Mouse (Mus musculus) ES-Bruce4 (cell line): ENCODE data around the gene Dlg1. TPM values are rescaled to one million over a fixed set of nuclear protein-coding genes. Genes with fewer than 3 reads are reported as not detected.

ENCODE experiments used
- H3K27ac ChIP-seq: 2 replicates; pipeline ENCODE4 v1.5.1; 2012; ENCODE audit warnings: low read length, inconsistent platforms; ENCODE audit not compliant: insufficient read depth
- H3K27me3 ChIP-seq: 2 replicates; pipeline ENCODE4 v1.6.1; 2012; ENCODE audit warnings: mild to moderate bottlenecking, low read length, inconsistent platforms; ENCODE audit not compliant: control insufficient read depth, poor library complexity, insufficient read depth, severe bottlenecking
- H3K36me3 ChIP-seq: 2 replicates; pipeline ENCODE4 v1.6.1; 2012; ENCODE audit warnings: inconsistent platforms, mild to moderate bottlenecking, low read length, moderate library complexity; ENCODE audit not compliant: control insufficient read depth, poor library complexity, insufficient read depth, severe bottlenecking
- H3K4me1 ChIP-seq: one replicate; pipeline ENCODE4 v1.8.1; 2011; ENCODE audit warnings: low read length; ENCODE audit not compliant: control insufficient read depth, insufficient read depth
- H3K4me3 ChIP-seq: 2 replicates; pipeline ENCODE4 v1.5.1; 2011; ENCODE audit warnings: low read depth, mild to moderate bottlenecking, low read length
- H3K9ac ChIP-seq: 2 replicates; pipeline ENCODE4 v1.6.1; 2012; ENCODE audit warnings: low read depth, mild to moderate bottlenecking, inconsistent platforms; ENCODE audit not compliant: poor library complexity, severe bottlenecking
- H3K9me3 ChIP-seq: replicated peaks from 2 replicates; pipeline ENCODE4 v1.6.1; 2012; ENCODE audit warnings: mild to moderate bottlenecking, low read length, inconsistent platforms; ENCODE audit not compliant: control insufficient read depth, poor library complexity, insufficient read depth, severe bottlenecking
- CTCF ChIP-seq: IDR thresholded peaks from one replicate; pipeline ENCODE4 v1.8.1; 2011; ENCODE audit warnings: low read depth, low read length
- EP300 ChIP-seq: IDR thresholded peaks from 2 replicates; pipeline ENCODE4 v1.6.1; 2011; ENCODE audit warnings: low read depth, low read length; ENCODE audit not compliant: insufficient read depth
- POLR2A ChIP-seq: IDR thresholded peaks from one replicate; pipeline ENCODE4 v1.8.1; 2011; ENCODE audit warnings: low read length; ENCODE audit not compliant: insufficient read depth
- polyA plus RNA-seq: library from polyadenylated mRNA; stranded (reverse); fragments of >200 nt; gene quantifications from 2 replicates; pipeline ENCODE4 v1.2.4, GENCODE M21; 2011; ENCODE audit warnings: low read depth; ENCODE audit not compliant: missing spikeins, insufficient read depth, insufficient read length

Gene Dlg1
- polyA plus RNA-seq, 1 experiment = 154 TPM

DNA sequence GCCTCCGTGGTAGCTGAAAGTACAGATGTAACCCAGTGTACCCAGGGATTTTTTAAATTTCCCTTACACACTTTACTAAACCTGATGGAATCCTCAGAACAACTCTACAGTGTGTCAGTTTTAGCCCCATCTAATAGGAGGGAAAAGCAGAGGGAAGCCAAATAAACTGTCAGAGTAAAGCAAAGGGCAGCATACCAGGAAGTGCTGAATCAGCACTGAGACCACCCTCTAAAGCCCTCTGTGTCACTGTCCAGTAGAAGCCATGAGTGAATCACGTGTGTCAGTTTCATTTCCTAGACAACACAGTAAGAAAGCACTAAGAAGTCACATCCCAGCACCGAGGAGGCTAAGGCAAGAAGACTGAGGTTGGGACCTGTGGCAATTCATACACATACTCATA is 174.1 kb downstream of the Dlg1 start:
- no peaks in the 10 kb centered on the region for H3K4me1 ChIP-seq
- H3K9me3 ChIP-seq = no peaks in the 10 kb centered on the region
- H3K27me3 ChIP-seq = no peaks in the 10 kb centered on the region
- no peak overlapping the region for H3K9ac ChIP-seq
- TF ChIP-seq CTCF = no peak
- TF ChIP-seq EP300 = no peak
- TF ChIP-seq POLR2A = no peak
- no peak overlapping the region for H3K4me3 ChIP-seq
- H3K27ac ChIP-seq = no peak overlapping the region
- peaks cover 6% of the 10 kb centered on the region; the same call in 1 of the 2 replicates for H3K36me3 ChIP-seq

GRCm38 (mm10) chr16:31844246-31844645 is 181.0 kb downstream of the Dlg1 start:
- Histone ChIP-seq H3K27me3 (no peaks in the 10 kb centered on the region), H3K9me3 (no peaks in the 10 kb centered on the region), H3K36me3 (peaks cover 3% of the 10 kb centered on the region; the same call in 1 of the 2 replicates)

GRCm38 (mm10) chr16:31846763-31847162 is 183.5 kb downstream of the Dlg1 start:
- no peaks in the 10 kb centered on the region for H3K27me3 ChIP-seq
- H3K9me3 ChIP-seq = no peaks in the 10 kb centered on the region
- H3K9ac ChIP-seq = no peak overlapping the region
- peaks cover 5% of the 10 kb centered on the region; the same call in 1 of the 2 replicates for H3K36me3 ChIP-seq
- H3K4me1 ChIP-seq = no peaks in the 10 kb centered on the region
- H3K4me3 ChIP-seq = no peak overlapping the region
- H3K27ac ChIP-seq = no peak overlapping the region
- TF ChIP-seq CTCF (no peak), EP300 (no peak), POLR2A (no peak)

More at GRCm38 (mm10) chr16:31844246-31844645, 181.0 kb downstream of the Dlg1 start:
- H3K4me3 ChIP-seq = no peak overlapping the region
- H3K4me1 ChIP-seq = no peaks in the 10 kb centered on the region
- no peak overlapping the region for H3K9ac ChIP-seq
- TF ChIP-seq EP300 (no peak), POLR2A (no peak), CTCF (no peak)
- no peak overlapping the region for H3K27ac ChIP-seq

DNA sequence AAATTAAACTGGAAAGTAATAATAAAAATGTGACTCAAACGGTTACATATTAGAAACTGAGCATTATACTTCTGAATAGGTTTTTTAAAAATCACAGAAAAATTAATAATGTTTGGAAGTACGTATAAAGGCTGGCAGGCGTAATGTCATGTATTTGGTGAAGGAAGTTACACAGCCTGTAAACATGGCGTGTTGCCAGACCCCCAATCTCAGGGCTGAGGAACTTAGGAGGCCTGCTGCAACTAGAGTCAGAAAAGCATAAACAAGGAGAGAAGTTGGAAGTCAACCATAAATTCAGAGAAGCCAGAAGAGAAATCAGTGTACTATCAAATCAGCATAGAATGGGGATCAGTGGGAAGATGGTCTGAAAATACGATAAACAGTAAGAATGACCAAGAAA is 200.7 kb downstream of the Dlg1 start:
- TF ChIP-seq CTCF (no peak), EP300 (no peak), POLR2A (no peak)
- Histone ChIP-seq H3K36me3 (peaks cover 17% of the 10 kb centered on the region), H3K9me3 (no peaks in the 10 kb centered on the region), H3K27me3 (no peaks in the 10 kb centered on the region), H3K4me3 (no peak overlapping the region), H3K9ac (no peak overlapping the region), H3K4me1 (no peaks in the 10 kb centered on the region), H3K27ac (no peak overlapping the region)

- Histone ChIP-seq H3K9me3 (no peaks in the 10 kb centered on the region), H3K27me3 (no peaks in the 10 kb centered on the region), H3K36me3 (peaks cover 17% of the 10 kb centered on the region), H3K9ac (no peak overlapping the region), H3K4me3 (no peak overlapping the region), H3K27ac (no peak overlapping the region), H3K4me1 (no peaks in the 10 kb centered on the region)
- TF ChIP-seq EP300 (no peak), POLR2A (no peak), CTCF (no peak)
Measured at GRCm38 (mm10) chr16:31865242-31865641, 202.0 kb downstream of the Dlg1 start.

- TF ChIP-seq CTCF = no peak
- no peak for TF ChIP-seq EP300
- no peak for TF ChIP-seq POLR2A
- Histone ChIP-seq H3K27me3 (no peaks in the 10 kb centered on the region), H3K4me3 (no peak overlapping the region), H3K4me1 (no peaks in the 10 kb centered on the region), H3K9ac (no peak overlapping the region), H3K27ac (no peak overlapping the region), H3K9me3 (no peaks in the 10 kb centered on the region), H3K36me3 (peaks cover 15% of the 10 kb centered on the region)
Measured at GRCm38 (mm10) chr16:31866911-31867310, 203.7 kb downstream of the Dlg1 start.
